Mouse (Mus musculus) fat pad, adult 2 months (tissue): ENCODE measurements around the gene Plk1.

ENCODE experiments used
- DNase-seq: peaks from one replicate; pipeline ENCODE4 v3.0.0-alpha.2; 2011; ENCODE audit warnings: low read depth, low spot score; ENCODE audit errors: extremely low read depth

Plk1 gene

GRCm38 (mm10) chr7:122158915-122159902 lies at the start of gene Plk1:
Plk1 (plus strand) TSS chr7:122159439.
- DNase-seq, result peak; percentile 21

- no peak for DNase-seq
Observed at GRCm38 (mm10) chr7:122123518-122123917, 35.7 kb upstream of the Plk1 start.

- DNase-seq, result no peak
Observed at GRCm38 (mm10) chr7:122125636-122126035, 33.6 kb upstream of the Plk1 start.

DNA sequence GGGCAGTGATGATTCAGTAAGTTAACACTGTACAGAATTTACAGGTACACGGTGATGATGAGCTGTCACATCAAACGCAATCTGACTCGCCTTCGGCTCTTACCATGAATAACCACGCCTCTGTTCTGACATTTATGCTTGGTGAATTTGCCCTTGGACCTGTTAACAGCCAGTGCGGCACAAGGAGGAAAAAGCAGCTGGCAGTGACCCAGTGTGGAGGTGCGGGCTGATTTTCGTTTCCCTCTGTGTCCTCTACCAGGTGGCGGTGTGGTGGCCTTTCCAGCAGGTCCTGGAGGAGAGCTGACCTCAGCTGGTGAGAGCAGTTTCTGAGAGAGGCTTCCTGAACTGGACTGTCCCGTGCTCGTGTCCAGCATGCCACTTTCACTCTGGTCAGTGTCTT lies 32.3 kb upstream of the Plk1 start:
- DNase-seq, result no peak

DNA sequence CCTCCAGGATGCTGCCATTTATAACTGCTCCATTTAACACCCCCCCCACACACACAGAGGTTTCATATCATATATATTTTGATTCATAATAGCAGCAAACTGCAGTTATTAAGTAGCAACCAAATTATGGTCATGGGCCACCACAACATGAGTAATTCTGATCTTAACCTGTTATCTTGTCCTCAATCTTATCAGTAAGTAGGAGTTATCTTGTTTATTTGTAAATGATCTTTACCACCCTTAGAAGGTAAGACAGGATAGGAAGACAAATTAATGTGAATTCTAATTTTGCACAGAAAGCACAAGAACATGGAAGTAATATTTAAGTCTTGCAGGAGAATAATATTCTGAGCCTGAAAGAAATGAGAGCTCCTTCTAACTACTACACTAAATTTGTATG lies 27.4 kb upstream of the Plk1 start:
- DNase-seq, result no peak

GRCm38 (mm10) chr7:122132497-122133337 lies 26.5 kb upstream of the Plk1 start, which contains the start of the genes Palb2 and Dctn5:
Palb2 (minus strand) TSS chr7:122132985.
Dctn5 (plus strand) TSS chr7:122133041.
- peak; percentile 51 for DNase-seq

DNA sequence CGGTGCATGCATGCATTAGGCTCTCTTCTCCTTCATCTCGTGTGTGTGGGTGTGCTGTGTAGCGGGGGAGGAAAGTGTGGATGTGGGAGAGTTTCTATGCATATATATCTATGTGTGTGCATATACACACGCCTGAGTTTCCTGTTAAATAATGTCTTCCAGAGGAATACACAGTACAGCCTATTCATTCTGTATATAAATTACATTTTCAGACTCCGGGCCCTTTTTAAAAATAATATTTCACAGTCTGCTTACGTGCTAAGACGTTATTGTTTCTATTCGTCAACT lies 26.0 kb upstream of the Plk1 start:
- DNase-seq, result no peak

GRCm38 (mm10) chr7:122135070-122135469 lies 24.2 kb upstream of the Plk1 start:
- no peak for DNase-seq

GRCm38 (mm10) chr7:122137071-122137470 lies 22.2 kb upstream of the Plk1 start:
- DNase-seq, result no peak

- DNase-seq, result no peak
Observed at GRCm38 (mm10) chr7:122138190-122138589, 21.0 kb upstream of the Plk1 start.

DNA sequence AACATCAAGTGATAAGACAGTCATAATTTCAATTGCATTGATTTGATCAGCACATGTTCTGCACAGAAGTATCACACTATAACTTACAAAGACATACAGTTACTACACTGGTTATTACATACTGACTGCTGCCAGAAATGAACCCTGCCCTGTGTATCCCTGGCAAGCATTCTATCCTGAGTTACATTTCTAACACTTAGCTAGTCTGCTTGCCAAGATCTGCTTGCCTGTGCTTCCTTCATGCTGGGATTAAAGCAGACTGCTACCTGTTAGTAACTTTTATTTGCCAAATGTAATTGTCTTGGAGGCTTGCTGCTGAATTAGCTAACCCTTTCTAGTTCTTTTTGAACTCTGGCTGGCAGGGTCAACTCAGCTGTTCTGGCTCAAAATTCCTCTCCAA lies 18.2 kb upstream of the Plk1 start:
- DNase-seq, result peak; percentile 37

GRCm38 (mm10) chr7:122152473-122152872 lies 6.8 kb upstream of the Plk1 start:
- DNase-seq, result no peak

- DNase-seq, result no peak
Observed at GRCm38 (mm10) chr7:122158488-122158887, 751 bp upstream of the Plk1 start.

- DNase-seq, result no peak
Observed at GRCm38 (mm10) chr7:122160037-122160436, 798 bp downstream of the Plk1 start.

- no peak for DNase-seq
Observed at GRCm38 (mm10) chr7:122163766-122164165, 4.5 kb downstream of the Plk1 start.

- DNase-seq, result no peak
Observed at GRCm38 (mm10) chr7:122167203-122167602, 8.0 kb downstream of the Plk1 start.

DNA sequence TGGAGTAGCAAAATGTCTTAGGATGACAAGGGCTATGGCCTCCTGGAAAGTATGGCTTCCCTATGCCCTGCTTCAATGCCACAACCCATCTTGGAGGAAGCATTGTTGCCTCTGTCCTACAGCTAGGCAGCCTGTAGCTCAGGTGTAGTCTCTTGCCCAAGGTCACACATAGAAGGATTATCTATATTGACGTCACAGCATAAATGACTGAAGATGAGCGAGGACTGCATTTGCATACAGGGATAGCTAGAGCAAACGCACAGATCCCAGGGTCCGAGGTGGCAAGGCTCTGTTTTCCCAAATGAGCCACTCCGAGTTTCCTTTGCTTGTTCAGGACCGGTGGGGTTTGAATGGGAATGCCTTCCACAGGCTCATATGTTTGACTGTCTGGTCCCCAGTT lies 11.5 kb downstream of the Plk1 start:
- no peak for DNase-seq

- DNase-seq, result no peak
Observed at GRCm38 (mm10) chr7:122171613-122172012, 12.4 kb downstream of the Plk1 start.

DNA sequence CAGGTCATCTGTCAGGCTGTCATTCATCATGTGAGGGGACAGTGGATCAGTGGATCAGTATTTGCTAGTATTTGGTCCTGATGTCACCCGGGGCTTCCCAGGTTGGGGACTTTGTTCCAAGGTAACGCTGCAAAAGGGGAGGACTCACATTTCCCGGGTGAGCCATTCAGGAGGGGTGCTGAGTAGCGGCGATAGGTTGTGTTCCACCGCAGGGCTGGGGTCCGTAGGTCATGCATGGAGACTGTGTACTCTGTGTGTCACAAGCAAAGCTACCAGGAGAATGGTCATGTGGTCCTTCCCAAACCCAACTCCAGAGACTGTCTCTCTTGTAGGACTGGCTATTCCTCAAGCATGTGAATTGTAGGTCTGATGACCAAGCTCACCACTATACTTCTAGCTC lies 21.5 kb downstream of the Plk1 start:
- no peak for DNase-seq

DNA sequence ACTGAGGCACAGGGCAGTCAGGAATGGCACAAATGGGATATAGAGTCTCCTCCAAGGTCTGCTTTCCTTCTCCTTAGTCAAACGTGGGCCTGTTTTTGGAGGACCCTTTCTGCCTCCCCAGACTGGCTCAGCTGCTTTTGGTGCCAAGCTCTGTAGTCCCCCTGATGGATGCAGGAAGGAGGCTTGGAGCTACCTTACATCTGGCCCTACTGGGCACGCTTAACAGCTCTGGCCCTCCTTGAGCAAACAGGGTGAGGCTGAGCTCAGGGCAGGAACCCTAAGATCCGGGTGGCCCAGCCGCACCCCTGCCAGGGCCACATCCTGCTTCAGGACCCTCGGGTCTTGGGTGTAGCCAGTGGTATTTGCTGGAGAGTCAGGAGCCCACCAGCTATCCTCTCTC lies 25.3 kb downstream of the Plk1 start:
- no peak for DNase-seq

- no peak for DNase-seq
Observed at GRCm38 (mm10) chr7:122186043-122186442, 26.8 kb downstream of the Plk1 start, which contains the start of gene Ern2. Ern2 (minus strand) TSS chr7:122186207.

DNA sequence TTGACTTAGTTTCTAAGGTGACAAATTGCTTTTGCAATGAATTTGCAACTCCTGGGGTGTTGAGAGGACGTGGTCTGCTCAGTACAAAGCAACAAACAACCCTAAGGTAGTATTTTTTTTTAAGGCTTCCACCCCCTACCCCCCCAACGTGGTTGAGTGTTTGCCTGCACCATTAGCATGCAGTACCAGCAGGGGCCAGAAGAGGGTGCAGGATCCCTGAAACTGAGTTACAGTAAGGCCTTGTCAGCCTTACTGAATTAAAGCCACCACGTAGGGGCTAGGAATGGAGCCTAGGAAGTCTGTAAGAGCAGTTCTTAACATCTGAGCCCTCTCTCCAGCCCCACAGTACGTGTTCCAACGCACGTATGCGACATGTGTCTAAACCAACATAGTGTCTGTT lies 30.2 kb downstream of the Plk1 start:
- no peak for DNase-seq
